Mouse (Mus musculus) liver, postnatal 0 days (tissue): ENCODE data around the gene Cdc37l1. TPM values are rescaled to one million over a fixed set of nuclear protein-coding genes. Genes with fewer than 3 reads are reported as not detected.
"Not testable (repeated sequence)": the region's sequence is repeated elsewhere in the genome, so short reads cannot be mapped to it uniquely, and the experiment has no call there.

Experiments
- ATAC-seq: fragments of 200-750 bp; cut with Nextera tagmentation; 2 replicates; pipeline ENCODE4 v1.8.0; 2017; ENCODE audit warnings: mild to moderate bottlenecking, moderate library complexity
- DNase-seq: peaks from one replicate; pipeline ENCODE4 v3.0.0-alpha.2; 2016
- H3K27ac ChIP-seq: fragments of 300-500 bp; sonication (generic); 2 replicates; pipeline ENCODE4 v1.5.1; 2014; ENCODE audit warnings: antibody characterized with exemption, moderate library complexity, mild to moderate bottlenecking, low read depth
- H3K27me3 ChIP-seq: fragments of 300-500 bp; sonication (generic); 2 replicates; pipeline ENCODE4 v1.6.1; 2014; ENCODE audit warnings: low read length, control low read depth, mixed read lengths; ENCODE audit not compliant: insufficient read depth
- H3K36me3 ChIP-seq: fragments of 300-500 bp; sonication (generic); replicated peaks from 2 replicates; pipeline ENCODE4 v1.6.1; 2014; ENCODE audit warnings: mild to moderate bottlenecking, control low read depth, low read length, moderate library complexity, mixed read lengths; ENCODE audit not compliant: insufficient read depth
- H3K4me1 ChIP-seq: fragments of 300-500 bp; sonication (generic); 2 replicates; pipeline ENCODE4 v1.6.1; 2014; ENCODE audit warnings: antibody characterized with exemption, mild to moderate bottlenecking, control low read depth; ENCODE audit not compliant: insufficient read depth
- H3K4me2 ChIP-seq: fragments of 300-500 bp; sonication (generic); 2 replicates; pipeline ENCODE4 v1.6.1; 2014; ENCODE audit warnings: low read depth, mild to moderate bottlenecking, low read length, moderate library complexity, mixed read lengths
- H3K4me3 ChIP-seq: fragments of 300-500 bp; sonication (generic); 2 replicates; pipeline ENCODE4 v1.5.1; 2014; ENCODE audit warnings: low read depth, low read length
- H3K9ac ChIP-seq: fragments of 300-500 bp; sonication (generic); replicated peaks from 2 replicates; pipeline ENCODE4 v1.6.1; 2014; ENCODE audit warnings: mild to moderate bottlenecking, moderate library complexity
- H3K9me3 ChIP-seq: fragments of 300-500 bp; sonication (generic); 2 replicates; pipeline ENCODE4 v1.6.1; 2016; ENCODE audit warnings: mild to moderate bottlenecking, control low read depth, low read length, mixed read lengths
- CTCF ChIP-seq: sonication (generic); IDR thresholded peaks from 2 replicates; pipeline ENCODE4 v1.5.1; 2016; ENCODE audit warnings: antibody characterized with exemption, low read depth
- EP300 ChIP-seq: IDR thresholded peaks from 2 replicates; pipeline ENCODE4 v1.6.1; 2016; ENCODE audit warnings: antibody characterized with exemption, low read depth, mild to moderate bottlenecking
- WGBS: fragments of 180-500 bp; shearing (Covaris S2); extraction: QIAGEN DNeasy Blood & Tissue Kit; methylation state at CpG from one replicate; pipeline ENCODE4 v1.1.7; 2014; ENCODE audit not compliant: insufficient replicate concordance; 5-methylcytosine and 5-hydroxymethylcytosine counted together
- polyA plus RNA-seq: library from polyadenylated mRNA; unstranded; fragments of >200 nt; fragmentation: Nextera tagmentation; extraction: Ambion mirVana; gene quantifications from 2 replicates; pipeline ENCODE4 v1.2.1, GENCODE M21; 2015

Gene Cdc37l1
- polyA plus RNA-seq, 1 experiment from 2014 or later, result 10.2 TPM

DNA sequence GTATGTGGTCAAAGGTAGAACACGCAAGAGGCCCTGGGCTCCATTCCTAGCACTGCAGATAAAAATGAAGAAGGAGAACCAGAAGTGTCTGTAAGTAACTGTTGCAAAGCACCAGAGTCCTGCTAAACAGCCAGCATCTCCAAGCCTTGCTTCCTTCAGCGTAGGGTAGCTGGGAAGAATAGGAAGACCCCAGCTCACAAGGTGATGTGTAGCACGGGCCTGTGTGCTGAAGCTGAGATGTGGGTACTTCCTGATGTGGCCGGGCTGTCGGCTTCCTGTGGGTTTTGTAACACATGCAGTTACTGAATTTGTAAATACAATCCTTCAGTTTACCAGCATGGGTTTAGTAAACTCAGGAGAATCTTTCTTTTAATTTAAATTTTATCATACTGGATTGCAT is 5.2 kb downstream of the Cdc37l1 start:
- Histone ChIP-seq H3K27me3 (no peaks in the 10 kb centered on the region), H3K36me3 (peaks cover 38% of the 10 kb centered on the region), H3K9ac (no peak overlapping the region), H3K4me2 (no peak overlapping the region), H3K4me1 (peaks cover 9% of the 10 kb centered on the region), H3K27ac (no peak overlapping the region), H3K9me3 (no peaks in the 10 kb centered on the region), H3K4me3 (no peak overlapping the region)
- ATAC-seq (no peak), DNase-seq (no peak)
- TF ChIP-seq CTCF, result no peak
- no peak for TF ChIP-seq EP300
- WGBS, result 60% methylated on average over 5 of the region's 5 CpGs

- Histone ChIP-seq H3K4me1 (0 out of 2 replicates have a peak, but pooled peaks cover 2% of the 10 kb centered on the region), H3K9me3 (no peaks in the 10 kb centered on the region), H3K9ac (no peak overlapping the region), H3K36me3 (peaks cover 57% of the 10 kb centered on the region), H3K4me2 (no peak overlapping the region), H3K27me3 (no peaks in the 10 kb centered on the region), H3K27ac (no peak overlapping the region), H3K4me3 (no peak overlapping the region)
- 74% methylated on average over 4 of the region's 4 CpGs for WGBS
- DNase-seq (no peak), ATAC-seq (no peak)
- TF ChIP-seq CTCF (no peak), EP300 (no peak)
These were observed 8.0 kb downstream of the Cdc37l1 start for GRCm38 (mm10) chr19:28997976-28998630.

DNA sequence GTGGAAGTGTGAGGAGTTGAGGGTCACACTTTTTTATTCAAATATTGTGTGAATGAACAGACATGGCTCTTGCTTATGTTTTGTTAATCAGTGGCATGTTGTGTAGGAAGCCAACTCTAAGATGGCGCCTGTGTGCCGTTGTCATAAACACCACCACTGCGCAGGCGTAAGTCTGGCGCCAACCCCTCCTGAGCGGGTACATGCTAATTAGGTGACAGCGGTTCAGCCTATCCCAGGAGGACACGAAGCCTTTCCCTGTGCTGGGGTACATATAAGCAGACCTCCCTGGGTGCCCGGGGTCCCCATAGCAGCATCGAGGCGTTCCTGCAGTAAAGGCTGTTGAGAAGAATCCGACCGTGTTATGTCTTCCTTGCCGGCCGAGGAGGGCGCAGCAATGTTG is 10.2 kb downstream of the Cdc37l1 start:
- peaks cover 51% of the 10 kb centered on the region for H3K36me3 ChIP-seq
- not testable (repeated sequence) for H3K9ac ChIP-seq, H3K27ac ChIP-seq, H3K4me2 ChIP-seq, DNase-seq, H3K4me3 ChIP-seq, H3K27me3 ChIP-seq, H3K4me1 ChIP-seq, ATAC-seq, H3K9me3 ChIP-seq
- 95% methylated on average over 16 of the region's 16 CpGs for WGBS

DNA sequence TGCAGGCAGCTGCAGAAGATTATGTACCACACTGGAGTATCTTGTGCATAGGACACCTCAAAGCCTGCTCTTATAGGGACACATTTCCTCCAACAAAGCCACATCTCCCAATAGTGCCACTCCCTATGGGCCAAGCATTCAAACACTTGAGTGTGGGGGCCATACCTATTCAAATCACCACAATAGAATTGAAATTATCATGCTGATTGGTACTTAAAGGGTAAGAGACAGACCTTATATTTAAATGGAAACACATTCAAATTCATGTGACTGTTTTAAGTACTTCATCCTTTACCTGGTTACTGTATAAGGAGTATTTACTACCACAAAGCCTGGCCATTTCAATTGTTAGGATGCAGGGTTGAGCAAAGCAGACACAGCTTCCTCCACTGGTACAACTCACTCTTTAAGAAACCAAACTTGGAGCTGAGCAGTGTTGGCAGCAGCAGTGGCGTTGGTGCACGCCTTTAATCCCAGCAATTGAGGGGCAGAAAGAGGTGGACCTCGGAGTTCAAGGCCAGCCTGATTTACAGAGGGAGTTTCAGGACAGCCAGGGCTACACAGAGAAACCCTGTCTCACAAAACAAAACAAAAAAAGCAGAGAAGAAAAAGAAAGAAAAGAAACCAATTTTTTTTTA is 18.0 kb downstream of the Cdc37l1 start:
- TF ChIP-seq CTCF, result no peak
- no peak for TF ChIP-seq EP300
- no peak overlapping the region for H3K27ac ChIP-seq
- H3K27me3 ChIP-seq, result no peaks in the 10 kb centered on the region
- no peak overlapping the region for H3K4me3 ChIP-seq
- no peak overlapping the region for H3K4me2 ChIP-seq
- 75% methylated on average over 3 of the region's 3 CpGs for WGBS
- H3K9ac ChIP-seq, result no peak overlapping the region
- H3K4me1 ChIP-seq, result no peaks in the 10 kb centered on the region
- no peaks in the 10 kb centered on the region for H3K9me3 ChIP-seq
- H3K36me3 ChIP-seq, result peaks cover 42% of the 10 kb centered on the region
- ATAC-seq, result no peak
- DNase-seq, result no peak

DNA sequence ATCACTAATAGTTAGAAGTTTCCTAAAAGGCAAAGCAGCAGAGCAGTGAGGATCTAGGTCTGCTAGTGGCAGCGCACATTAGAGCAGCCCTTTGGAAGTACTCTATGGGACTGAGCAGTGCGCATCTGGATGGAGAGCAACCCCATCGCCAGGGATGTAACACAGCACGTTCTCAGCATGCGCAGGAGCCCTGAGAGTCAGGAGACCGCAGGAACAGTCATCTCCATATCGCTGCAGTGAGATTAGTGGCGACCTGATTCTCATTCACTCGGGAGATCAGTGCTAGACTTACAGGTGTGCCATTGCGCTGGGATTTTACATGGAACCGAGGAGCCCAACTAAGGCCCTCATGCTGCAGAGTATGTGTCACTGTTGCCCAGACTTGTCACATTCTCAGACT is 18.9 kb downstream of the Cdc37l1 start:
- 93% methylated on average over 11 of the region's 11 CpGs for WGBS
- Histone ChIP-seq H3K4me2 (no peak overlapping the region), H3K4me3 (no peak overlapping the region), H3K36me3 (peaks cover 46% of the 10 kb centered on the region), H3K4me1 (no peaks in the 10 kb centered on the region), H3K27me3 (no peaks in the 10 kb centered on the region), H3K9me3 (no peaks in the 10 kb centered on the region), H3K27ac (no peak overlapping the region), H3K9ac (no peak overlapping the region)
- TF ChIP-seq CTCF, result no peak
- no peak for TF ChIP-seq EP300
- ATAC-seq, result no peak
- no peak for DNase-seq

DNA sequence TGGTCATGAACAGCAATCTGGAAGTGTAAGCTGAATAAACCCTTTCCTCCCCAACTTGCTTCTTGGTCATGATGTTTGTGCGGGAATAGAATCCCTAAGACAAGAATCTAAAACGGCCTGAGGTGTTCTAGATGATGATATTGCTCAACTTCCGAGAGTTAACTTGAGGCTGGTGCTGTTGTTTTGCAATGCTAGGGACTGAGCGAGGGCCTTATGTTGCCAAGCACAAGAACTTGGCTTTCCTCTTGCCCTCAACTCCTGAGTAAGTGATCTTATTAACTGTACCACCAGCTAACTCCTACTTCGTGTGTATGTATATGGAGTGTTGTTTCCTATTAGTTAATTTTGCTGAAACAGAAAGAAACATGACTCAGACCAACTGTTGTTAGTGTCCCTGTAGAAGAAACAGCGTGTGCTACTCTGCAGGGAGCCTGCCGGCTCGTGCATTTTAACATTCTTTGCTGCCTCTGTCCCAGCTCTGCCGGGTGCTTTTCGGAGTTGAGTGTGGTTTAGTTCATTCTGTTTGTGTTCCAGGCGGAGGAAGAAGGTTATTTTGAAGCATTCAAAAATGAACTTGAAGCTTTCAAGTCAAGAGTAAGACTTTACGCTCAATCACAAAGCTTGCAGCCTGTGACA is 21.3 kb downstream of the Cdc37l1 start:
- H3K9me3 ChIP-seq, result no peaks in the 10 kb centered on the region
- no peak overlapping the region for H3K27ac ChIP-seq
- H3K36me3 ChIP-seq, result peaks cover 55% of the 10 kb centered on the region
- no peak overlapping the region for H3K9ac ChIP-seq
- ATAC-seq (no peak), DNase-seq (no peak)
- no peak overlapping the region for H3K4me3 ChIP-seq
- H3K27me3 ChIP-seq, result no peaks in the 10 kb centered on the region
- TF ChIP-seq CTCF (no peak), EP300 (no peak)
- WGBS, result 79% methylated on average over 12 of the region's 12 CpGs
- H3K4me2 ChIP-seq, result no peak overlapping the region
- no peaks in the 10 kb centered on the region for H3K4me1 ChIP-seq
